Mouse (Mus musculus): ENCODE data around the gene Naa80. TPM values are rescaled to one million over a fixed set of nuclear protein-coding genes. Genes with fewer than 3 reads are reported as not detected.

Gene Naa80
- total and polyA plus RNA-seq, 2 experiments from 2014 or later, result 19.4 to 32.8 TPM

DNA sequence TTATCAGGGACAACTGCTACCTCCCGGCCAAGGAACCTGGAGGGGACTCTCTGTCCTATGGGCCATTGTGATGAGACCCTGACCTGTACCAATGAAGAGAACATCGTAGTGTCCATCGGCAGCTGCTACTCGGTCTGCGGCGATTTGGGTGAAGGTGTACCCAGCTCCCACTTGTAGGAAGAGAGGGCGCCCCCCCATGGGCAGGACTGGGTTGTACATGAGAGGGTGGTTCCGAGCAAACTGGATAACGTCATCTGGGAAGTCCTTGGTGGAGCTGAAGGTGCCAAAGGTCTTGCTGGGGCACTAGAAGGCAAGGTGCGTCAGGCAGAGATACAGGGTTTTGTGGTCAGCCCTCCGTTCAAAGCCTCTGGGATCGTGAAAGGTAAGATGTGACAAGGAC, 22.1 kb downstream of the Naa80 start:
- Histone ChIP-seq H3K4me2 (ENCODE audit: low read depth, low read length) (no peak overlapping the region), H3K4me1 (ENCODE audit: insufficient read depth, low read length) (peaks cover 4% of the 10 kb centered on the region; the same call in 1 of the 2 replicates), H3K9me3 (ENCODE audit: low read length) (no peaks in the 10 kb centered on the region), H3K27me3 (ENCODE audit: insufficient read depth, low read length) (no peaks in the 10 kb centered on the region), H3K36me3 (ENCODE audit: insufficient read depth, low read length) (no peaks in the 10 kb centered on the region), H3K4me3 (ENCODE audit: low read length) (no peak overlapping the region), H3K9ac (replicated peaks; ENCODE audit: low read length) (no peak overlapping the region), H3K27ac (no peak overlapping the region)
- ATAC-seq, result no peak
- 83% methylated on average over 12 of the region's 12 CpGs for WGBS
- peak; percentile 30; the same call in 1 of the 2 replicates for TF ChIP-seq CTCF (IDR thresholded peaks at IDR 0.05; ENCODE audit: low read depth)
- DNase-seq (ENCODE audit: low spot score), result no peak

DNA sequence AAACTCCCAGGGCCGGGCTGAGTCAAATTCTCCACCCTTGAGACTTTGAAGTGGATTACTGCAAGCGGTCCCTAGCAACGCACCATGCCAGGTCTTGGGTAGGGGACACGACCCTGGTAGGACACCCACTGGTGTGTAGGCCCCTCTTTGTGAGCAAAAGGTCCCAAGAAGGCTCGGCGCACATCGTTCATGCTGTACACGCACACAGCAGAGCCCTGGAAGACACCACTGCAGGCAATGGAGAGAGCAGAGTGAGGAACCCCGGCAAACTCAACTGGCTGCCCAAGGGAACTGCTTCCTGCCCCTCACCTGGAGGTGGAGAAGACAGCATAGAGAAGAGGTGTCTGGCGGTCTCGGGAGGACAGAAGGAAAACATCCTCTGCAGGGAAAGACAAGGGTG, 22.6 kb downstream of the Naa80 start:
- no peak overlapping the region for H3K4me3 ChIP-seq (ENCODE audit: low read length)
- H3K9ac ChIP-seq (replicated peaks; ENCODE audit: low read length), result no peak overlapping the region
- H3K27ac ChIP-seq, result no peak overlapping the region
- ATAC-seq, result no peak
- TF ChIP-seq CTCF (IDR thresholded peaks at IDR 0.05; ENCODE audit: low read depth), result no peak
- H3K27me3 ChIP-seq (ENCODE audit: insufficient read depth, low read length), result no peaks in the 10 kb centered on the region
- WGBS, result 90% methylated on average over 11 of the region's 11 CpGs
- DNase-seq (ENCODE audit: low spot score), result no peak
- H3K9me3 ChIP-seq (ENCODE audit: low read length), result no peaks in the 10 kb centered on the region
- H3K36me3 ChIP-seq (ENCODE audit: insufficient read depth, low read length), result no peaks in the 10 kb centered on the region
- peaks cover 4% of the 10 kb centered on the region; the same call in 1 of the 2 replicates for H3K4me1 ChIP-seq (ENCODE audit: insufficient read depth, low read length)
- H3K4me2 ChIP-seq (ENCODE audit: low read depth, low read length), result no peak overlapping the region

DNA sequence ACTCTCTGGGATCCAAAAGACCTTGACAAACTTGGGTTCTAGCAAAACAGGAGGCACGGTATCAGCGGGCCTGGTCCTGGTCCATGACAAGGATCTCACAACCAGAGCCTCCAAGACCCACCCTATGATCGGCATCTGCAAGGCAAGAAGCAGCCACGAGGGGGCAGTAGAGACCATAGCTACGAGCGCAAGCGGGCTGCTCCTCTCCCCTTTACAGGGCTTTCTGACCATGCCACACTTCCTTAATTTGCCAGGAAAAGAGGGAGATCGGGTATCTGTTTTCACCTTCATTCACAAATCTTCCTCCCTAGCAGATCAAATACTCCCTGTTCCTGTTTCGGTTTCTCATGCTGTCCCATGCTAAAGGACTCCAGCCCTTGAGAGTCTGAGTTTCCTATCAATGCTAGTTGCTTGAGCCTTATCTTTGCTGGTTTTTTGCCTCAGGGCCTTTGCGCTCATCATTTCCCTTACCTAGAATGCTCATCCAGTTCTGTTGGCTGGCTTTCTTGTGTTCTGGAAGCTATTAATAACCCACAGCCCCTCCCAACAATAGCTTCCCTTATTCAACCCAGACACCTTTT, 23.5 kb downstream of the Naa80 start:
- H3K36me3 ChIP-seq (ENCODE audit: insufficient read depth, low read length), result no peaks in the 10 kb centered on the region
- peak; percentile 99 for TF ChIP-seq CTCF (IDR thresholded peaks at IDR 0.05; ENCODE audit: low read depth)
- no peak overlapping the region for H3K9ac ChIP-seq (replicated peaks; ENCODE audit: low read length)
- peak; percentile 95 for DNase-seq (ENCODE audit: low spot score)
- WGBS, result 11% methylated on average over 10 of the region's 10 CpGs
- no peak overlapping the region for H3K4me3 ChIP-seq (ENCODE audit: low read length)
- H3K4me2 ChIP-seq (ENCODE audit: low read depth, low read length), result no peak overlapping the region
- H3K27me3 ChIP-seq (ENCODE audit: insufficient read depth, low read length), result no peaks in the 10 kb centered on the region
- H3K27ac ChIP-seq, result peak overlapping the region; percentile 28; the same call in 1 of the 2 replicates
- H3K4me1 ChIP-seq (ENCODE audit: insufficient read depth, low read length), result peaks cover 4% of the 10 kb centered on the region; the same call in 1 of the 2 replicates
- no peaks in the 10 kb centered on the region for H3K9me3 ChIP-seq (ENCODE audit: low read length)
- ATAC-seq, result peak; percentile 84

DNA sequence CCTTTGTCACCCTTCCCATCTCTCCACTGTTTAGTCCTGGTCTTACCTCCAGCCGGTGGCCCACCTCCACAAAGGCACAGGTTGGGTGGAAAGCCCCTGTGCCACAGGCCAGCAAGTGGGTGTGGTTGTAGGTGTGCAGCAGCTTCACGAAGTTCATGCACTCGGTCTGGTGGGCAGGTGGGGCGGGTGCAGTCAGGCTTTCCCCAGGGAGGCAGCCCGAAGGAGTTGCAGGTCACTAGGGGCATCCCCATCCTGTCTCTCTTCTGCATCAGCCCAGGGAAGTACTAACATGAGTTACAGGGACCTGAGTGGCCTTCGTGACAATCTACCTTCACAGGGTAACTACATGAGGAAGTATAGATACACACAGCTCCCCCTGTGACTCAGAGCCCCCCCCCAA, 24.6 kb downstream of the Naa80 start:
- H3K27me3 ChIP-seq (ENCODE audit: insufficient read depth, low read length), result no peaks in the 10 kb centered on the region
- no peak for DNase-seq (ENCODE audit: low spot score)
- no peak for ATAC-seq
- TF ChIP-seq CTCF (IDR thresholded peaks at IDR 0.05; ENCODE audit: low read depth), result no peak
- peaks cover 9% of the 10 kb centered on the region; the same call in 1 of the 2 replicates for H3K4me1 ChIP-seq (ENCODE audit: insufficient read depth, low read length)
- no peak overlapping the region for H3K4me2 ChIP-seq (ENCODE audit: low read depth, low read length)
- no peak overlapping the region for H3K27ac ChIP-seq
- no peaks in the 10 kb centered on the region for H3K36me3 ChIP-seq (ENCODE audit: insufficient read depth, low read length)
- H3K4me3 ChIP-seq (ENCODE audit: low read length), result no peak overlapping the region
- H3K9me3 ChIP-seq (ENCODE audit: low read length), result no peaks in the 10 kb centered on the region
- WGBS, result 81% methylated on average over 6 of the region's 6 CpGs
- H3K9ac ChIP-seq (replicated peaks; ENCODE audit: low read length), result no peak overlapping the region

DNA sequence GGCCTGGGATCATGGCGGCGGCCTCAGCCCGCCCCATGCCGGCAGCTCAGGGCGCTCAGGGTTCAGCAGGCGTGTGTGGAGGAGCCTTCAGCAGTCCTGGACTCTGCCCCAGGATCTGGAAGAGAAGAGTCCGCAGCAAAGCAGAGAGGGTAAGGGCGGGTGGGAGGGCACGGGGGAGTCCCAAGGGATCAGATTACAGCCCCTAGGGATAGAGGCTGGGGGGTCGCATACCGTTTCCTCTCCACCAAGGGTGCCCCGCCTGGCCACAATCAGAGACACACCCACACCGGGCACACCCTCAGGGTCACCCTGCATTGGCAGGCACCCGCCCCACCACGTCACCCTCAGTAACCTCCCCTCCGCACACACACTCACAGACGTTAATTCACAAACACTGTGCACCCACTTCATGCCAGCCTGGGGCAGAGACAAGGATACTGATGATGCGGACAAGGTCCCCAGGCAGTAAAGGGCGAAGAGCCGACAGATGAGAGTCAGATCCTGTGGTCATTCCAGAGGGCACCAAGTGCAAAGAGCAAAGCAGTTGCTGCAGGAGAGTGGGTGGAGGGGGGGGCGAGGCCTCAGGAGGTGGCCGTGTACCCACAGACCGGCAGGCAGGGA, 26.5 kb downstream of the Naa80 start:
- Histone ChIP-seq H3K4me2 (ENCODE audit: low read depth, low read length) (0 out of 2 replicates have a peak overlapping the region, but pooled peaks have one; percentile 10), H3K27me3 (ENCODE audit: insufficient read depth, low read length) (no peaks in the 10 kb centered on the region), H3K36me3 (ENCODE audit: insufficient read depth, low read length) (no peaks in the 10 kb centered on the region), H3K27ac (no peak overlapping the region), H3K9ac (replicated peaks; ENCODE audit: low read length) (no peak overlapping the region; the same call in 1 of the 2 replicates), H3K4me1 (ENCODE audit: insufficient read depth, low read length) (peaks cover 9% of the 10 kb centered on the region; the same call in 1 of the 2 replicates), H3K9me3 (ENCODE audit: low read length) (no peaks in the 10 kb centered on the region), H3K4me3 (ENCODE audit: low read length) (no peak overlapping the region)
- DNase-seq (ENCODE audit: low spot score) (no peak), ATAC-seq (no peak)
- no peak for TF ChIP-seq CTCF (IDR thresholded peaks at IDR 0.05; ENCODE audit: low read depth)
- 43% methylated on average over 21 of the region's 23 CpGs for WGBS

DNA sequence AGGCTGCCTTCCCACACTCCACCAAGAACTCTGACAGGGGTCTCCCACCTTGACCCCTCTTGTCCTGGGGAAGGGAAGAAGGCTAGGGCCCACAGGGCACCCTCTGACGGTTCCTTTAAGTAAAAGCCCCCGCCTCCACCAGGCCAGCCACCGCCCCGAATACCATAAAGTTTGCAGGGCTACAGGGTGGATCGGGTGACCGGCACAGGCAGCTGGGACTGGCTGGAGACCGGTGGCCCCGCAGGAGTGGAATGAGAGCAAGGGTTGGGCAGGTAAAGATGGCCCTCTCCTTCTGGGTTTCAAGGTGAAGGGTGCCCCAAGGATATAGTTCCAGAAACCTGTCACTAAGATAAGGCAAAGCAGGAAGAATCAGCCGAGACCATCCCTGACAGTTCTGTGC, 27.9 kb downstream of the Naa80 start:
- no peaks in the 10 kb centered on the region for H3K36me3 ChIP-seq (ENCODE audit: insufficient read depth, low read length)
- DNase-seq (ENCODE audit: low spot score), result no peak
- 30% methylated on average over 9 of the region's 9 CpGs for WGBS
- H3K27ac ChIP-seq, result peak overlapping the region; percentile 27; the same call in 1 of the 2 replicates
- no peak overlapping the region for H3K9ac ChIP-seq (replicated peaks; ENCODE audit: low read length)
- no peak for TF ChIP-seq CTCF (IDR thresholded peaks at IDR 0.05; ENCODE audit: low read depth)
- H3K4me1 ChIP-seq (ENCODE audit: insufficient read depth, low read length), result peaks cover 13% of the 10 kb centered on the region
- no peak for ATAC-seq
- 0 out of 2 replicates have a peak overlapping the region, but pooled peaks have one; percentile 0 for H3K4me2 ChIP-seq (ENCODE audit: low read depth, low read length)
- no peaks in the 10 kb centered on the region for H3K9me3 ChIP-seq (ENCODE audit: low read length)
- H3K27me3 ChIP-seq (ENCODE audit: insufficient read depth, low read length), result no peaks in the 10 kb centered on the region
- no peak overlapping the region for H3K4me3 ChIP-seq (ENCODE audit: low read length)

DNA sequence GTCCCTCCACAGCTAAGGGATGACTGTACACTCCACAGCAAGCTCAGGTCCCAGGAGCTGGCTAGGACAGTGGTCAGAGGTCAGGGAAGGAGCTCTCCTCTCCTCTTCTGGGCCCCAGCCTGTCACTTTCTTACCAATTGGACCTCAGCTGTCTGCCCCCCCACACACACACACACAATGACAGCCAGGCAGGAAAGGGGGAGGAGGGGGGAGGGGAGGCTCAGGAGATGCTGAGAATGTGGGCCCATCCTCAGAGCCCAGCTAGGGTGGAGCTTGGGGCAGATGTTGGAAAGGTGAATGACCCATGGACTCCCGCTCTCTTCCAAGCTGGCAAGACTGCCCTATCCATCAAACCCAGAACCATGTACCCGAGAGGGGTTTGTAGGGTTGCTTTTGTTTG, 28.3 kb downstream of the Naa80 start:
- no peak for TF ChIP-seq CTCF (IDR thresholded peaks at IDR 0.05; ENCODE audit: low read depth)
- Histone ChIP-seq H3K4me2 (ENCODE audit: low read depth, low read length) (0 out of 2 replicates have a peak overlapping the region, but pooled peaks have one; percentile 0), H3K4me3 (ENCODE audit: low read length) (no peak overlapping the region), H3K9me3 (ENCODE audit: low read length) (no peaks in the 10 kb centered on the region), H3K27ac (peak overlapping the region; percentile 27), H3K9ac (replicated peaks; ENCODE audit: low read length) (no peak overlapping the region), H3K4me1 (ENCODE audit: insufficient read depth, low read length) (peaks cover 18% of the 10 kb centered on the region), H3K27me3 (ENCODE audit: insufficient read depth, low read length) (no peaks in the 10 kb centered on the region), H3K36me3 (ENCODE audit: insufficient read depth, low read length) (no peaks in the 10 kb centered on the region)
- 67% methylated on average over 2 of the region's 2 CpGs for WGBS
- no peak for DNase-seq (ENCODE audit: low spot score)
- no peak for ATAC-seq
